Mouse (Mus musculus) CH12.LX (cell line): ENCODE measurements around the gene A930009A15Rik. TPM values are rescaled to one million over a fixed set of nuclear protein-coding genes. Genes with fewer than 3 reads are reported as not detected.

Experiments
- DNase-seq: peaks from one replicate; pipeline ENCODE4 v3.0.0-alpha.2; 2013; ENCODE audit errors: extremely low read depth
- H3K27ac ChIP-seq: 2 replicates; pipeline ENCODE4 v1.5.1; 2012; ENCODE audit warnings: low read depth, mild to moderate bottlenecking, control low read depth, moderate library complexity; ENCODE audit not compliant: insufficient read depth
- H3K27me3 ChIP-seq: replicated peaks from 2 replicates; pipeline ENCODE3; 2012; ENCODE audit warnings: inconsistent platforms
- H3K36me3 ChIP-seq, 2 experiments: replicated peaks in 1 of 2; 2 replicates each; pipeline versions ENCODE3 to v1.6.1; 2012; ENCODE audit warnings: inconsistent platforms in 1 of 2, low read length in 1 of 2, mild to moderate bottlenecking in 1 of 2, mixed read lengths in 1 of 2, moderate library complexity in 1 of 2; ENCODE audit not compliant: control insufficient read depth in 1 of 2, insufficient read depth in 1 of 2
- H3K4me1 ChIP-seq, 2 experiments: 2 replicates each; pipeline ENCODE4 v1.6.1; 2012; ENCODE audit warnings: inconsistent platforms in 1 of 2, moderate library complexity in 1 of 2; ENCODE audit not compliant: insufficient read depth in 2 of 2, control insufficient read depth in 1 of 2
- H3K4me2 ChIP-seq: 2 replicates; pipeline ENCODE4 v1.6.1; 2012; ENCODE audit warnings: low read depth, mild to moderate bottlenecking, control low read depth; ENCODE audit not compliant: poor library complexity, insufficient read depth, severe bottlenecking
- H3K4me3 ChIP-seq, 3 experiments: fragments of 150-350 bp in 1 of 3; sonication (generic) in 1 of 3; replicated peaks in 1 of 3; 2 replicates each; pipeline versions ENCODE3 to v1.5.1; 2011 to 2012; ENCODE audit warnings: low read depth in 2 of 3, low read length in 2 of 3, mild to moderate bottlenecking in 2 of 3, moderate library complexity in 2 of 3, control low read depth in 1 of 3, improper control_type of control experiment in 1 of 3, inconsistent platforms in 1 of 3, mixed read lengths in 1 of 3; ENCODE audit not compliant: poor library complexity in 1 of 3
- H3K79me2 ChIP-seq: replicated peaks from 2 replicates; pipeline ENCODE4 v1.6.1; 2012; ENCODE audit warnings: mild to moderate bottlenecking, moderate library complexity; ENCODE audit not compliant: control insufficient read depth, poor library complexity, insufficient read depth, severe bottlenecking; ENCODE audit errors: extremely low read depth
- H3K9ac ChIP-seq: 2 replicates; pipeline ENCODE4 v1.6.1; 2012; ENCODE audit warnings: low read depth, mild to moderate bottlenecking, control low read depth, moderate library complexity; ENCODE audit not compliant: insufficient read depth
- H3K9me3 ChIP-seq: replicated peaks from 2 replicates; pipeline ENCODE3; 2012; ENCODE audit warnings: low read length, inconsistent platforms, mixed read lengths
- CTCF ChIP-seq, 2 experiments: IDR thresholded peaks in 1 of 2; conservative IDR thresholded peaks in 1 of 2; 2 replicates each; pipeline ENCODE4 v1.5.1; 2011 to 2012; ENCODE audit warnings: low read depth in 2 of 2, low read length in 2 of 2, improper control_type of control experiment in 1 of 2, inconsistent platforms in 1 of 2, mild to moderate bottlenecking in 1 of 2, moderate library complexity in 1 of 2
- ELF1 ChIP-seq: IDR thresholded peaks from 2 replicates; pipeline ENCODE4 v1.6.1; 2014; ENCODE audit warnings: low read depth, mild to moderate bottlenecking, inconsistent platforms, low read length, improper control_type of control experiment
- ETS1 ChIP-seq: conservative IDR thresholded peaks from 2 replicates; pipeline ENCODE4 v1.6.1; 2012; ENCODE audit warnings: low read depth, mild to moderate bottlenecking, inconsistent platforms, low read length, improper control_type of control experiment, moderate library complexity
- GABPA ChIP-seq: IDR thresholded peaks from 2 replicates; pipeline ENCODE4 v1.6.1; 2012; ENCODE audit warnings: low read depth, low read length, improper control_type of control experiment, inconsistent platforms; ENCODE audit not compliant: insufficient replicate concordance
- HCFC1 ChIP-seq: IDR thresholded peaks from 2 replicates; pipeline ENCODE4 v1.6.1; 2012; ENCODE audit warnings: low read depth, mild to moderate bottlenecking, inconsistent platforms, low read length, improper control_type of control experiment
- MAFK ChIP-seq: IDR thresholded peaks from 2 replicates; pipeline ENCODE4 v1.6.1; 2011; ENCODE audit warnings: low read length, improper control_type of control experiment; ENCODE audit not compliant: insufficient replicate concordance
- MAX ChIP-seq: IDR thresholded peaks from 2 replicates; pipeline ENCODE4 v1.6.1; 2011; ENCODE audit warnings: low read length, improper control_type of control experiment
- MXI1 ChIP-seq: IDR thresholded peaks from 2 replicates; pipeline ENCODE4 v1.6.1; 2011; ENCODE audit warnings: mild to moderate bottlenecking, low read depth, low read length, improper control_type of control experiment
- MYC ChIP-seq: IDR thresholded peaks from 2 replicates; pipeline ENCODE4 v1.6.1; 2011; ENCODE audit warnings: low read depth, mild to moderate bottlenecking, improper control_type of control experiment, low read length
- NRF1 ChIP-seq: IDR thresholded peaks from 2 replicates; pipeline ENCODE4 v1.6.1; 2014; ENCODE audit warnings: low read depth, mild to moderate bottlenecking, inconsistent platforms, low read length, improper control_type of control experiment, moderate library complexity
- PAX5 ChIP-seq: IDR thresholded peaks from 2 replicates; pipeline ENCODE4 v1.6.1; 2012; ENCODE audit warnings: low read length, inconsistent platforms, mixed read lengths
- RCOR1 ChIP-seq: conservative IDR thresholded peaks from 2 replicates; pipeline ENCODE4 v1.6.1; 2012; ENCODE audit warnings: low read depth, mild to moderate bottlenecking, inconsistent platforms, low read length, improper control_type of control experiment
- TBP ChIP-seq: conservative IDR thresholded peaks from 2 replicates; pipeline ENCODE4 v1.6.1; 2011; ENCODE audit warnings: low read depth, low read length, improper control_type of control experiment
- dilution Hi-C: fragments of 300-500 bp; cut with MboI; formaldehyde crosslinking; loops from 2 replicates; pipeline ENCODE4 v1.14.3; 2020; ENCODE audit warnings: low sequenced_read_pairs; ENCODE audit not compliant: extremely low pct_unique_long_range_greater_than_20kb, extremely low pct_ligation_motif_present
- in situ Hi-C: fragments of 300-500 bp; cut with MboI; formaldehyde crosslinking; loops from 3 replicates; pipeline ENCODE4 v1.14.3; 2019; ENCODE audit warnings: low sequenced_read_pairs, low pct_ligation_motif_present, low pct_unique_long_range_greater_than_20kb, mixed read lengths
- polyA plus RNA-seq: library from polyadenylated mRNA; unstranded; fragments of >175 nt; gene quantifications from 2 replicates; pipeline ENCODE4 v1.2.1, GENCODE M21; 2012; ENCODE audit warnings: low read depth; ENCODE audit not compliant: insufficient read length
- total RNA-seq, 2 experiments: library from RNA; depleted of rRNA; stranded (reverse); fragments of 300-350 nt in 1 of 2; fragments of >200 nt in 1 of 2; gene quantifications; 2 replicates each; pipeline ENCODE4 v1.2.3; 2012 to 2014

The A930009A15Rik gene
- total and polyA plus RNA-seq, 3 experiments = not detected

GRCm38 (mm10) chr10:115561136-115561880, 8.5 kb upstream of the A930009A15Rik start:
- Histone ChIP-seq H3K4me1 (no peaks in the 10 kb centered on the region), H3K27me3 (no peaks in the 10 kb centered on the region), H3K79me2 (no peaks in the 10 kb centered on the region), H3K9me3 (no peaks in the 10 kb centered on the region), H3K9ac (no peak overlapping the region), H3K4me2 (no peak overlapping the region), H3K27ac (no peak overlapping the region), H3K4me3 (no peak overlapping the region), H3K36me3 (no peaks in the 10 kb centered on the region)
- no peak for TF ChIP-seq ELF1
- DNase-seq = no peak
- dilution Hi-C loops (no loop called here), in situ Hi-C loops (no loop called here)

- no peaks in the 10 kb centered on the region for H3K9me3 ChIP-seq
- no peaks in the 10 kb centered on the region for H3K27me3 ChIP-seq
- H3K4me2 ChIP-seq = no peak overlapping the region
- in situ Hi-C loops = no loop called here
- TF ChIP-seq GABPA (no peak), RCOR1 (no peak), MAX (no peak), ETS1 (no peak), MYC (no peak), ELF1 (no peak), TBP (no peak), NRF1 (no peak), MAFK (no peak), PAX5 (no peak), HCFC1 (no peak), MXI1 (no peak), CTCF (conservative IDR thresholded peaks at IDR 0.05 in 1 of 2, IDR thresholded peaks at IDR 0.05 in 1 of 2; ENCODE audit: low read depth in 2 of 2, low read length in 2 of 2) (no peak)
- no peaks in the 10 kb centered on the region for H3K4me1 ChIP-seq
- no peaks in the 10 kb centered on the region for H3K79me2 ChIP-seq
- dilution Hi-C loops = no loop called here
- H3K9ac ChIP-seq = no peak overlapping the region
- DNase-seq = no peak
- H3K36me3 ChIP-seq = no peaks in the 10 kb centered on the region
- no peak overlapping the region for H3K27ac ChIP-seq
- no peak overlapping the region for H3K4me3 ChIP-seq
Measured at GRCm38 (mm10) chr10:115562911-115563686, 6.7 kb upstream of the A930009A15Rik start.
